ENCODE assay signal across 15 mouse cellular contexts in genomic region chr2:52315737-52316136, GRCm38 (mm10).
DNase-seq lines count a peak whose midpoint lies in the region; ATAC-seq and TF ChIP-seq lines count a peak whose summit lies in the region.
"Had no signal": no experiment of that assay in that cellular context is flagged by ENCODE, and none has a peak within 500 bp of the region (broad histone marks: within the 10 kb centered on the region; RNA-seq: fewer than 3 reads in every experiment).

No protein-coding gene starts in this region.

- 0 out of 2 replicates have a peak overlapping the region, but pooled peaks have one; percentile 17 for H3K4me3 ChIP-seq in gastrocnemius, adult 2 months
- no peak overlapping the region for H3K4me3 ChIP-seq in left cerebral cortex, adult 2 months
- H3K4me3 ChIP-seq in midbrain, embryonic 16.5 days (ENCODE audit: low read depth, low read length): no peak overlapping the region
- H3K4me3 ChIP-seq: forebrain, embryonic 15.5 days; liver, embryonic 15.5 days had no signal

- no peaks in the 10 kb centered on the region for H3K36me3 ChIP-seq in midbrain, embryonic 16.5 days (ENCODE audit: control insufficient read depth, insufficient read depth, low read length)
- H3K36me3 ChIP-seq: forebrain, embryonic 15.5 days; liver, embryonic 15.5 days had no signal

- 84% methylated on average over 3 of the region's 3 CpGs for WGBS in midbrain, embryonic 16.5 days

- no peak for TF ChIP-seq CTCF in gastrocnemius, adult 2 months (IDR thresholded peaks at IDR 0.05)
- no peak for TF ChIP-seq CTCF in left cerebral cortex, adult 2 months (IDR thresholded peaks at IDR 0.05)

- no peak for DNase-seq in gastrocnemius, adult 2 months
- no peak for DNase-seq in gastrocnemius, adult 8-10 months (ENCODE audit: low spot score in 2 of 2)
- DNase-seq in CD4-positive, CD25-positive, alpha-beta regulatory T cell, adult 2 months (ENCODE audit: low read depth, low spot score): peak; percentile 70
- DNase-seq in c-Kit-positive CD71-negative TER-119-negative erythroid progenitor cells, embryonic 14.5 days (ENCODE audit: low read depth): peak; percentile 13
- no peak for DNase-seq in lung, adult 18-20 months
- DNase-seq in left cerebral cortex, adult 2 months (ENCODE audit: extremely low spot score in 1 of 2, low spot score in 2 of 2): no peak
- DNase-seq: cerebellum, postnatal 14 days; gastrocnemius, postnatal 14 days; heart, postnatal 14 days; layer of hippocampus, postnatal 36 days; right cerebral cortex, adult 18-20 months had no signal

- peak; percentile 60 for ATAC-seq in megakaryocyte-erythroid progenitor cell, adult 5-6 weeks (replicated peaks; ENCODE audit: low FRiP score, low TSS enrichment, poor library complexity, severe bottlenecking)
- ATAC-seq in midbrain, embryonic 16.5 days: no peak
- ATAC-seq: forebrain, embryonic 15.5 days had no signal

- H3K27me3 ChIP-seq in midbrain, embryonic 16.5 days (ENCODE audit: control insufficient read depth, insufficient read depth, low read depth, low read length): no peaks in the 10 kb centered on the region
- H3K27me3 ChIP-seq: forebrain, embryonic 15.5 days had no signal

- no peak overlapping the region for H3K4me2 ChIP-seq in midbrain, embryonic 16.5 days (ENCODE audit: low read length)
- H3K4me2 ChIP-seq: forebrain, embryonic 15.5 days; liver, embryonic 15.5 days had no signal

- no peak overlapping the region for H3K9ac ChIP-seq in midbrain, embryonic 16.5 days (ENCODE audit: low read depth, low read length)
- H3K9ac ChIP-seq: forebrain, embryonic 15.5 days; liver, embryonic 15.5 days had no signal

- H3K27ac ChIP-seq in gastrocnemius, adult 2 months: no peak overlapping the region
- H3K27ac ChIP-seq in left cerebral cortex, adult 2 months: no peak overlapping the region
- H3K27ac ChIP-seq in midbrain, embryonic 16.5 days (ENCODE audit: low read length): no peak overlapping the region
- H3K27ac ChIP-seq: forebrain, embryonic 15.5 days; liver, embryonic 15.5 days had no signal

- intact Hi-C loops in gastrocnemius, adult 2 months (cut with DNase I): no loop called here
- intact Hi-C loops in left cerebral cortex, adult 2 months (cut with DNase I): no loop called here

- H3K4me1 ChIP-seq in midbrain, embryonic 16.5 days (ENCODE audit: control insufficient read depth, insufficient read depth, low read length): no peaks in the 10 kb centered on the region
- H3K4me1 ChIP-seq: forebrain, embryonic 15.5 days; liver, embryonic 15.5 days had no signal

- no peaks in the 10 kb centered on the region for H3K9me3 ChIP-seq in midbrain, embryonic 16.5 days (replicated peaks; ENCODE audit: control insufficient read depth, low read length, poor library complexity, severe bottlenecking)
- H3K9me3 ChIP-seq: forebrain, embryonic 15.5 days; liver, embryonic 15.5 days had no signal

Comparison
In these comparisons a context has a peak if more than half of its experiments do, and no peak if none do; other contexts are left out.
1. DNase-seq: peak in CD4-positive, CD25-positive, alpha-beta regulatory T cell, adult 2 months (single experiment) and c-Kit-positive CD71-negative TER-119-negative erythroid progenitor cells, embryonic 14.5 days (single experiment); none in gastrocnemius, adult 2 months (single experiment), gastrocnemius, adult 8-10 months (0 of 2), lung, adult 18-20 months (0 of 2) and left cerebral cortex, adult 2 months (0 of 2).